Mouse (Mus musculus): ENCODE results near the gene Camkv. TPM values are rescaled to one million over a fixed set of nuclear protein-coding genes. Genes with fewer than 3 reads are reported as not detected.
A peak's percentile ranks its signal among the peaks of the same experiment; 100 is the strongest.

Gene Camkv
- total RNA-seq, 1 experiment: 21.5 TPM

GRCm38 (mm10) chr9:107967437-107967836 lies 32.0 kb downstream of the Camkv start:
- no peak for DNase-seq (ENCODE audit: low read depth, low spot score)
- no peak overlapping the region for H3K9ac ChIP-seq (ENCODE audit: insufficient read depth, low read depth, low read length, poor library complexity, severe bottlenecking)
- TF ChIP-seq HCFC1 (IDR thresholded peaks at IDR 0.05; ENCODE audit: borderline replicate concordance, insufficient read depth, low read length): no peak
- no peak for TF ChIP-seq ZNF384 (IDR thresholded peaks at IDR 0.05; ENCODE audit: low read depth, low read length)
- no peak for TF ChIP-seq CHD2 (IDR thresholded peaks at IDR 0.05; ENCODE audit: low read depth, low read length)
- no peak for TF ChIP-seq MAFK (IDR thresholded peaks at IDR 0.05; ENCODE audit: insufficient read depth, low read depth, low read length)
- TF ChIP-seq ZC3H11A (IDR thresholded peaks at IDR 0.05; ENCODE audit: borderline replicate concordance, low read depth, low read length): no peak
- peaks cover 47% of the 10 kb centered on the region for H3K36me3 ChIP-seq (ENCODE audit: control insufficient read depth, insufficient read depth, low read length, poor library complexity, severe bottlenecking)
- no peak overlapping the region for H3K27ac ChIP-seq (ENCODE audit: insufficient read depth, low read depth, low read length, poor library complexity, severe bottlenecking)
- H3K4me3 ChIP-seq (ENCODE audit: insufficient read depth in 1 of 2, low read depth in 1 of 2, low read length in 2 of 2, poor library complexity in 1 of 2, severe bottlenecking in 1 of 2): no peak overlapping the region
- in situ Hi-C loops (cut with MboI; ENCODE audit: low sequenced_read_pairs in 2 of 2, unreplicated experiment in 2 of 2): no loop called here
- H3K9me3 ChIP-seq (ENCODE audit: control insufficient read depth, insufficient read depth, low read depth, low read length): no peaks in the 10 kb centered on the region
- H3K4me1 ChIP-seq (ENCODE audit: control insufficient read depth in 2 of 2, insufficient read depth in 2 of 2, low read length in 2 of 2, poor library complexity in 1 of 2): peaks cover 0 to 8% of the 10 kb centered on the region in 2 experiments; a peak in 2 of 4 replicates

DNA sequence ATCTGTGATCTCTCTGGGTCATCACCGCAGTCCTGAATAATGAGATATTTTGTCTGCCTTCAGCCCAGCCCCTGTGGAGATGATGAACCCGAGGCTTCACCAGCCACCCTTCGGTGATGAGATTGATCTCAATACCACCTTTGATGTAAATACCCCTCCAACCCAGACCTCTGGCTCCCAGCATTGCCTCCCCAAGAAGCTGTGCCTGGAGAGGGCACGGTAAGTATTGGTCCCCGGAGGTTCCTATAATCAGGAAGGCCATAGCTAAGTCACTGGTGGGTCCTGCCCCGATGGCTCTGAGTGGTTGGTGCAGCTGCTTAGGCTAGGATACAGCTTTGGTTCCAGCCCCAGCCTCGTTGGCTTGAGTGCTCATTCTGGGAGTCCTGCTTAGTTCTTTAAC lies 33.1 kb downstream of the Camkv start:
- peaks cover 0 to 8% of the 10 kb centered on the region in 2 experiments; a peak in 2 of 4 replicates for H3K4me1 ChIP-seq (ENCODE audit: control insufficient read depth in 2 of 2, insufficient read depth in 2 of 2, low read length in 2 of 2, poor library complexity in 1 of 2)
- TF ChIP-seq MAFK (IDR thresholded peaks at IDR 0.05; ENCODE audit: insufficient read depth, low read depth, low read length) (no peak), HCFC1 (IDR thresholded peaks at IDR 0.05; ENCODE audit: borderline replicate concordance, insufficient read depth, low read length) (no peak), ZNF384 (IDR thresholded peaks at IDR 0.05; ENCODE audit: low read depth, low read length) (no peak), CHD2 (IDR thresholded peaks at IDR 0.05; ENCODE audit: low read depth, low read length) (no peak), ZC3H11A (IDR thresholded peaks at IDR 0.05; ENCODE audit: borderline replicate concordance, low read depth, low read length) (no peak)
- no peak overlapping the region for H3K4me3 ChIP-seq (ENCODE audit: insufficient read depth in 1 of 2, low read depth in 1 of 2, low read length in 2 of 2, poor library complexity in 1 of 2, severe bottlenecking in 1 of 2)
- no peak overlapping the region for H3K27ac ChIP-seq (ENCODE audit: insufficient read depth, low read depth, low read length, poor library complexity, severe bottlenecking)
- H3K9me3 ChIP-seq (ENCODE audit: control insufficient read depth, insufficient read depth, low read depth, low read length): no peaks in the 10 kb centered on the region
- H3K36me3 ChIP-seq (ENCODE audit: control insufficient read depth, insufficient read depth, low read length, poor library complexity, severe bottlenecking): peaks cover 41% of the 10 kb centered on the region
- DNase-seq (ENCODE audit: low read depth, low spot score): no peak
- in situ Hi-C loops (cut with MboI; ENCODE audit: low sequenced_read_pairs in 2 of 2, unreplicated experiment in 2 of 2): no loop called here
- H3K9ac ChIP-seq (ENCODE audit: insufficient read depth, low read depth, low read length, poor library complexity, severe bottlenecking): no peak overlapping the region

- Histone ChIP-seq H3K4me3 (ENCODE audit: insufficient read depth in 1 of 2, low read depth in 1 of 2, low read length in 2 of 2, poor library complexity in 1 of 2, severe bottlenecking in 1 of 2) (no peak overlapping the region), H3K9ac (ENCODE audit: insufficient read depth, low read depth, low read length, poor library complexity, severe bottlenecking) (no peak overlapping the region), H3K9me3 (ENCODE audit: control insufficient read depth, insufficient read depth, low read depth, low read length) (no peaks in the 10 kb centered on the region), H3K4me1 (ENCODE audit: control insufficient read depth in 2 of 2, insufficient read depth in 2 of 2, low read length in 2 of 2, poor library complexity in 1 of 2) (peaks cover 0 to 8% of the 10 kb centered on the region in 2 experiments; a peak in 1 of 4 replicates), H3K36me3 (ENCODE audit: control insufficient read depth, insufficient read depth, low read length, poor library complexity, severe bottlenecking) (peaks cover 29% of the 10 kb centered on the region), H3K27ac (ENCODE audit: insufficient read depth, low read depth, low read length, poor library complexity, severe bottlenecking) (no peak overlapping the region)
- in situ Hi-C loops (cut with MboI; ENCODE audit: low sequenced_read_pairs in 2 of 2, unreplicated experiment in 2 of 2): no loop called here
- no peak for TF ChIP-seq HCFC1 (IDR thresholded peaks at IDR 0.05; ENCODE audit: borderline replicate concordance, insufficient read depth, low read length)
- no peak for TF ChIP-seq ZC3H11A (IDR thresholded peaks at IDR 0.05; ENCODE audit: borderline replicate concordance, low read depth, low read length)
- no peak for TF ChIP-seq CHD2 (IDR thresholded peaks at IDR 0.05; ENCODE audit: low read depth, low read length)
- TF ChIP-seq MAFK (IDR thresholded peaks at IDR 0.05; ENCODE audit: insufficient read depth, low read depth, low read length): no peak
- no peak for TF ChIP-seq ZNF384 (IDR thresholded peaks at IDR 0.05; ENCODE audit: low read depth, low read length)
- no peak for DNase-seq (ENCODE audit: low read depth, low spot score)
These were observed 34.8 kb downstream of the Camkv start for GRCm38 (mm10) chr9:107970311-107970710.

- in situ Hi-C loops (cut with MboI; ENCODE audit: low sequenced_read_pairs in 2 of 2, unreplicated experiment in 2 of 2): no loop called here
- Histone ChIP-seq H3K9me3 (ENCODE audit: control insufficient read depth, insufficient read depth, low read depth, low read length) (no peaks in the 10 kb centered on the region), H3K4me3 (ENCODE audit: insufficient read depth in 1 of 2, low read depth in 1 of 2, low read length in 2 of 2, poor library complexity in 1 of 2, severe bottlenecking in 1 of 2) (no peak overlapping the region), H3K4me1 (ENCODE audit: control insufficient read depth in 2 of 2, insufficient read depth in 2 of 2, low read length in 2 of 2, poor library complexity in 1 of 2) (peaks cover 0 to 8% of the 10 kb centered on the region in 2 experiments; a peak in 1 of 4 replicates), H3K36me3 (ENCODE audit: control insufficient read depth, insufficient read depth, low read length, poor library complexity, severe bottlenecking) (peaks cover 28% of the 10 kb centered on the region), H3K27ac (ENCODE audit: insufficient read depth, low read depth, low read length, poor library complexity, severe bottlenecking) (no peak overlapping the region), H3K9ac (ENCODE audit: insufficient read depth, low read depth, low read length, poor library complexity, severe bottlenecking) (no peak overlapping the region)
- TF ChIP-seq ZNF384 (IDR thresholded peaks at IDR 0.05; ENCODE audit: low read depth, low read length) (no peak), CHD2 (IDR thresholded peaks at IDR 0.05; ENCODE audit: low read depth, low read length) (no peak), MAFK (IDR thresholded peaks at IDR 0.05; ENCODE audit: insufficient read depth, low read depth, low read length) (no peak), HCFC1 (IDR thresholded peaks at IDR 0.05; ENCODE audit: borderline replicate concordance, insufficient read depth, low read length) (no peak), ZC3H11A (IDR thresholded peaks at IDR 0.05; ENCODE audit: borderline replicate concordance, low read depth, low read length) (no peak)
- DNase-seq (ENCODE audit: low read depth, low spot score): peak; percentile 58
These were observed 36.4 kb downstream of the Camkv start for GRCm38 (mm10) chr9:107971690-107972541.
